Mouse (Mus musculus): ENCODE measurements at regions not wholly inside any gene's neighbourhood (a gene's known extent, or its start where the extent isn't known, plus 50 kb on each side); places are given as distances from the start of the nearest gene placed in this dataset.

GRCm38 (mm10) chr5:131377136-131377535 lies 68.8 kb upstream of the Galnt17 start:
- 64% methylated on average over 5 of the region's 5 CpGs for WGBS
- intact Hi-C loops (cut with DNase I), result no loop called here
- no peaks in the 10 kb centered on the region for H3K36me3 ChIP-seq (ENCODE audit: control insufficient read depth, insufficient read depth, low read length)
- no peak for TF ChIP-seq EP300 (IDR thresholded peaks at IDR 0.05; ENCODE audit: insufficient read depth, low read depth, low read length)
- TF ChIP-seq POLR2A (IDR thresholded peaks at IDR 0.05; ENCODE audit: insufficient read depth, low read depth, low read length), result no peak
- no peak for TF ChIP-seq CTCF (IDR thresholded peaks at IDR 0.05)
- no peaks in the 10 kb centered on the region for H3K79me2 ChIP-seq (replicated peaks; ENCODE audit: control insufficient read depth, insufficient read depth, low read length)
- no peak overlapping the region for H3K27ac ChIP-seq
- no peak overlapping the region for H3K9ac ChIP-seq (ENCODE audit: low read depth, low read length)
- peak in 1 of 2 experiments; percentile 24 for DNase-seq
- no peaks in the 10 kb centered on the region for H3K27me3 ChIP-seq (ENCODE audit: control insufficient read depth, insufficient read depth, low read length)
- no peak overlapping the region for H3K4me3 ChIP-seq
- H3K4me1 ChIP-seq (ENCODE audit: control insufficient read depth, insufficient read depth, low read length), result no peaks in the 10 kb centered on the region

DNA sequence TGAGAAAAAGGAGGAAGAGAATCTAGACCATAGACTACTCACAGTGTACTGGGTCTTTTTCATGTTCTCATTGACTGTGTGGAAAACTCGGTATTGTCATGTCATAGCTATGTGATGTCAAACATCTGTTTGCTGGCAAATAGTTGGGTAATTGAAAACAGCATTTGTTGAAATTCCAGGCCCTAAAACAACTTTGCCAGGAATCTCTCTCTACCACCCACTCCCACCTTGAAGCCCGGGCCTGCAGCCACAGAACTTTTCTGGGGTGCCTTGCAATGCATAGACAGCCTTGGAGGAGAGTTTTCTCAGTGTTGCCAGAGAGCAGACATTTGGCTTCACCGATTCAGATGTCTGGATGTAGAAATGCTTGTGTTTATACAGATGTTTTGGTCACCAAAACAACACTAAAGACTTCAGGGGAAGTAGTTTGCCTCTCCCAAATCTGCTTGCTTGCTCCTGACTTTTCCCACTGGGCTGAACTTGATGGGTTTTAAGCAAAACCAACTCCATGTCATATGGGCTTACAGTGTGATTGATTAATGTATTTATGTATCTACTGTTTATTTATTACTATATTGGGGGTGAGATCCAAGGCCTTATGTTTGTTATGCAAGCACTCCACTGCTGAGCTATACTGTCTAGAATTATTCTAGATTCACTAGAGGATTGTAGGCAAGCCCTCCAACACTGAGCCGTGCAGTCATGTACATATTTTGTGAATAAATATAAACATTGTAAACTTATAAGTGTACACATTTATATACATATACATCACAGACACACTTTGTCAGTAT lies 63.2 kb upstream of the Galnt17 start:
- H3K9ac ChIP-seq (ENCODE audit: low read depth, low read length), result no peak overlapping the region
- H3K4me3 ChIP-seq, result no peak overlapping the region
- H3K4me1 ChIP-seq (ENCODE audit: control insufficient read depth, insufficient read depth, low read length), result no peaks in the 10 kb centered on the region; the same call in none of the 2 replicates
- 67% methylated on average over 4 of the region's 4 CpGs for WGBS
- TF ChIP-seq EP300 (IDR thresholded peaks at IDR 0.05; ENCODE audit: insufficient read depth, low read depth, low read length), result no peak
- no peak for TF ChIP-seq CTCF (IDR thresholded peaks at IDR 0.05)
- TF ChIP-seq POLR2A (IDR thresholded peaks at IDR 0.05; ENCODE audit: insufficient read depth, low read depth, low read length), result no peak
- DNase-seq, result peak; percentile 34 to 40
- intact Hi-C loops (cut with DNase I), result no loop called here
- no peaks in the 10 kb centered on the region for H3K36me3 ChIP-seq (ENCODE audit: control insufficient read depth, insufficient read depth, low read length)
- no peak overlapping the region; the same call in 1 of the 2 replicates for H3K27ac ChIP-seq
- no peaks in the 10 kb centered on the region for H3K27me3 ChIP-seq (ENCODE audit: control insufficient read depth, insufficient read depth, low read length)
- no peaks in the 10 kb centered on the region for H3K79me2 ChIP-seq (replicated peaks; ENCODE audit: control insufficient read depth, insufficient read depth, low read length)

- Histone ChIP-seq H3K27me3 (ENCODE audit: control insufficient read depth, insufficient read depth, low read length) (no peaks in the 10 kb centered on the region), H3K9ac (ENCODE audit: low read depth, low read length) (no peak overlapping the region), H3K27ac (no peak overlapping the region), H3K36me3 (ENCODE audit: control insufficient read depth, insufficient read depth, low read length) (no peaks in the 10 kb centered on the region), H3K4me1 (ENCODE audit: control insufficient read depth, insufficient read depth, low read length) (no peaks in the 10 kb centered on the region; the same call in none of the 2 replicates), H3K79me2 (replicated peaks; ENCODE audit: control insufficient read depth, insufficient read depth, low read length) (no peaks in the 10 kb centered on the region), H3K4me3 (no peak overlapping the region)
- 61% methylated on average over 4 of the region's 4 CpGs for WGBS
- TF ChIP-seq CTCF (IDR thresholded peaks at IDR 0.05), result no peak
- no peak for TF ChIP-seq EP300 (IDR thresholded peaks at IDR 0.05; ENCODE audit: insufficient read depth, low read depth, low read length)
- no peak for TF ChIP-seq POLR2A (IDR thresholded peaks at IDR 0.05; ENCODE audit: insufficient read depth, low read depth, low read length)
- intact Hi-C loops (cut with DNase I), result no loop called here
- DNase-seq, result peak in 1 of 2 experiments; percentile 18
Measured at GRCm38 (mm10) chr5:131367461-131367860, 59.2 kb upstream of the Galnt17 start.

DNA sequence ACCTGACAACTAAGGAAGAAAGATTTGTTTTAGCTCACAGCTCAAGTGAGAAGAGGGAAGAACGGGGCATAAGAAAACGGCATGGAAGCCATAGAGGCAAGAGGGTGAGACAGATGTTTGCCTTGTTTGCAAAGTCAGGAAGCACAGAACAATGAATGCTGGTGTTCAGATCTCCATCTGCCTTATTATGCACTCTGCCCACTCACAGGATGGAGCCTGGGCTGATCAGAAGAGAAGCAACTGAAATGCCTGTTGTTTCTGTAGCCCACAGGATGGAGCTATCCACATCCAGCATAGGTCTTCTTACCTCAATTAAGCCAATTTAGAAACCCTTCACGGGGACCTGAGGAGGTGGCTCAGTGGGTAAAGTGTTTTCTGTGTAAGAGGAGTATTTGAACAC lies 51.5 kb upstream of the Galnt17 start:
- no peak for TF ChIP-seq EP300 (IDR thresholded peaks at IDR 0.05; ENCODE audit: insufficient read depth, low read depth, low read length)
- intact Hi-C loops (cut with DNase I), result no loop called here
- no peak overlapping the region for H3K4me3 ChIP-seq
- H3K27me3 ChIP-seq (ENCODE audit: control insufficient read depth, insufficient read depth, low read length), result no peaks in the 10 kb centered on the region
- H3K27ac ChIP-seq, result no peak overlapping the region
- WGBS, result 67% methylated on average over 3 of the region's 3 CpGs
- DNase-seq, result no peak
- H3K9ac ChIP-seq (ENCODE audit: low read depth, low read length), result no peak overlapping the region
- H3K4me1 ChIP-seq (ENCODE audit: control insufficient read depth, insufficient read depth, low read length), result no peaks in the 10 kb centered on the region
- no peaks in the 10 kb centered on the region for H3K79me2 ChIP-seq (replicated peaks; ENCODE audit: control insufficient read depth, insufficient read depth, low read length)
- no peaks in the 10 kb centered on the region for H3K36me3 ChIP-seq (ENCODE audit: control insufficient read depth, insufficient read depth, low read length)
